Mouse (Mus musculus) liver, embryonic 13.5 days (tissue): Measurements from ENCODE around the gene Lmod1. TPM values are rescaled to one million over a fixed set of nuclear protein-coding genes. Genes with fewer than 3 reads are reported as not detected.

Source experiments
- ATAC-seq: fragments of 200-750 bp; cut with Nextera tagmentation; 2 replicates; pipeline ENCODE4 v1.8.0; 2017; ENCODE audit warnings: low read depth, mild to moderate bottlenecking, moderate number of reproducible peaks, moderate library complexity
- DNase-seq: peaks from one replicate; pipeline ENCODE4 v3.0.0; 2022
- H3K27ac ChIP-seq: fragments of 300-500 bp; sonication (generic); 2 replicates; pipeline ENCODE4 v1.5.1; 2015; ENCODE audit warnings: moderate library complexity, mild to moderate bottlenecking, inconsistent platforms
- H3K27me3 ChIP-seq: fragments of 300-500 bp; sonication (generic); 2 replicates; pipeline ENCODE4 v1.6.1; 2015; ENCODE audit warnings: mild to moderate bottlenecking, inconsistent platforms
- H3K36me3 ChIP-seq: fragments of 300-500 bp; sonication (generic); 2 replicates; pipeline ENCODE4 v1.6.1; 2015; ENCODE audit warnings: mild to moderate bottlenecking, inconsistent platforms
- H3K4me1 ChIP-seq: fragments of 300-500 bp; sonication (generic); replicated peaks from 2 replicates; pipeline ENCODE4 v1.6.1; 2015; ENCODE audit warnings: inconsistent platforms
- H3K4me2 ChIP-seq: fragments of 300-500 bp; sonication (generic); 2 replicates; pipeline ENCODE4 v1.6.1; 2015; ENCODE audit warnings: inconsistent platforms, mild to moderate bottlenecking, moderate library complexity
- H3K4me3 ChIP-seq: fragments of 300-500 bp; sonication (generic); replicated peaks from 2 replicates; pipeline ENCODE4 v1.5.1; 2015; ENCODE audit warnings: mild to moderate bottlenecking, inconsistent platforms
- H3K9ac ChIP-seq: fragments of 300-500 bp; sonication (generic); 2 replicates; pipeline ENCODE4 v1.6.1; 2015; ENCODE audit warnings: mild to moderate bottlenecking, inconsistent platforms
- H3K9me3 ChIP-seq: fragments of 300-500 bp; sonication (generic); replicated peaks from 2 replicates; pipeline ENCODE4 v1.6.1; 2016; ENCODE audit warnings: inconsistent platforms
- WGBS: fragments of 180-500 bp; shearing (Covaris S2); methylation state at CpG from one replicate; pipeline ENCODE4 v1.1.7; 2015; ENCODE audit not compliant: insufficient replicate concordance; 5-methylcytosine and 5-hydroxymethylcytosine counted together
- polyA plus RNA-seq: library from polyadenylated mRNA; unstranded; fragments of >200 nt; fragmentation: Nextera tagmentation; extraction: Ambion mirVana; gene quantifications from 2 replicates; pipeline ENCODE4 v1.2.1, GENCODE M21; 2015

The Lmod1 gene
- 0.09 and 0.10 TPM in 2 replicates for polyA plus RNA-seq

DNA sequence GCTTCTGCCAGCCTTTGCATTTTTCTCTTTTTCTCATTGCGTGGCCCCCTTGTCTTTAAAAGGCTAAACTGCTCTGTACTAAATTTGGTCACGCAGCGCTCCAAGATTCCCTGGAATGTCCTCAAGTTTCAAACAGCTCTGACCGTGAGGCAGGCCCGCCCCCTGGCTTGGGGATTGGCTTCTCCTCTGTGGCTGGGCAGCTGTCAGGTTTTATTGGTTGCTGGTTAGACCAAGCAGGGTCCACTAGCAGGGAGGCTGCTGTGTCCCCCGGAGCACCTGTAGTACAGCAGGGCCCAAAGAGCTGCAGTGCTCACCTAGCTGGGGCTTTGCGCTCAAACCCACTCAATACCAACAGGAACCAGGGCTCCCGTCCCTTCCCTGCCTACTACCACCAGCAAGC lies at the start of gene Lmod1:
Gene Lmod1, plus strand, starts transcription at position 237 of the 400 bp plus-strand sequence.
- ATAC-seq (no peak), DNase-seq (no peak)
- Histone ChIP-seq H3K36me3 (no peaks in the 10 kb centered on the region), H3K27ac (no peak within 1 kb of the TSS), H3K9me3 (no peaks in the 10 kb centered on the region), H3K4me1 (no peaks in the 10 kb centered on the region), H3K9ac (no peak within 1 kb of the TSS), H3K4me3 (no peak within 1 kb of the TSS), H3K27me3 (peaks cover 46% of the 10 kb centered on the region), H3K4me2 (no peak within 1 kb of the TSS)
- WGBS = 30% methylated on average over 8 of the region's 8 CpGs

DNA sequence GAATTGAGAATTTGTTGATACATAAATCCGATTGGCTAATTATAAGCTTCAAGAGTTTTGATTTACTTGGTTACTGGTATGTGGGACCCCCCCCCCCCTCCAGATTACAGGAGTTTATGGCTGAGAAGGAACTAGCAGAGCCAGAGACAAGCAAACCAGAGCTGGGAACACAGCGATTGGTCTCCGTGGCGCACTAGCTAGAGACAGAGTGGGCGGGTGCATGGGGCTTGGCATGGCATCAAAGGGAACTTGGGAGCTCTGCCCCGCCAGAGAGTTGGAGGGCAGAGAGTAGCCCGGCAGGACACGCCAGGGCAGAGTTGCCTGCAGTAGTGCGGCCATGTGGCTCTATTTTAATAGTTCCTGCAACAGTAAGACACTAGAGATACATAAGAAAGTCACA lies 44.0 kb upstream of the Lmod1 start:
- Histone ChIP-seq H3K27ac (no peak overlapping the region), H3K9me3 (no peaks in the 10 kb centered on the region), H3K4me1 (peaks cover 21% of the 10 kb centered on the region), H3K36me3 (peaks cover 27% of the 10 kb centered on the region), H3K4me3 (no peak overlapping the region), H3K9ac (no peak overlapping the region), H3K27me3 (no peaks in the 10 kb centered on the region; the same call in 1 of the 2 replicates), H3K4me2 (no peak overlapping the region)
- no peak for DNase-seq
- no peak for ATAC-seq
- WGBS = 82% methylated on average over 9 of the region's 9 CpGs

DNA sequence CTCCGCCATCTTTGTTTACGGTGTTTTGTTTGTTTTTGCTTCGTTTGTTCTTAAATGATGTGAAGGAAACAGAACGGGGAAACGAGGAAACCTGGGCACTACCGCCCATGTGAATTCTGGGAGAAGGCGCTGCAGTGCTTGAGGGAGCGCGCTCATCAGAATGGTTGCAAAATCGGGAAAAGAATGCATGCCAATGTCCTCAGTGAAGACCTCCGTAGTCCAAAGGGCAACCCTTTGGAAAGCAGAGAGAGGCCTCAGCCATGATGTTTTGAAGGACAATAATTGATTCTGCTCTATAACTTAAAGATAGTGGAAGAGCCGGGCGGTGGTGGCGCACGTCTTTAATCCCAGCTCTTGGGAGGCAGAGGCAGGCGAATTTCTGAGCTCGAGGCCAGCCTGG lies 42.8 kb upstream of the Lmod1 start:
- Histone ChIP-seq H3K27me3 (no peaks in the 10 kb centered on the region; the same call in 1 of the 2 replicates), H3K27ac (no peak overlapping the region), H3K36me3 (peaks cover 17% of the 10 kb centered on the region), H3K4me3 (peak overlapping the region; percentile 69; the same call in 1 of the 2 replicates), H3K9ac (no peak overlapping the region), H3K4me1 (peaks cover 21% of the 10 kb centered on the region), H3K4me2 (peak overlapping the region; percentile 88), H3K9me3 (no peaks in the 10 kb centered on the region)
- WGBS = 87% methylated on average over 17 of the region's 17 CpGs
- ATAC-seq = no peak
- DNase-seq = no peak

DNA sequence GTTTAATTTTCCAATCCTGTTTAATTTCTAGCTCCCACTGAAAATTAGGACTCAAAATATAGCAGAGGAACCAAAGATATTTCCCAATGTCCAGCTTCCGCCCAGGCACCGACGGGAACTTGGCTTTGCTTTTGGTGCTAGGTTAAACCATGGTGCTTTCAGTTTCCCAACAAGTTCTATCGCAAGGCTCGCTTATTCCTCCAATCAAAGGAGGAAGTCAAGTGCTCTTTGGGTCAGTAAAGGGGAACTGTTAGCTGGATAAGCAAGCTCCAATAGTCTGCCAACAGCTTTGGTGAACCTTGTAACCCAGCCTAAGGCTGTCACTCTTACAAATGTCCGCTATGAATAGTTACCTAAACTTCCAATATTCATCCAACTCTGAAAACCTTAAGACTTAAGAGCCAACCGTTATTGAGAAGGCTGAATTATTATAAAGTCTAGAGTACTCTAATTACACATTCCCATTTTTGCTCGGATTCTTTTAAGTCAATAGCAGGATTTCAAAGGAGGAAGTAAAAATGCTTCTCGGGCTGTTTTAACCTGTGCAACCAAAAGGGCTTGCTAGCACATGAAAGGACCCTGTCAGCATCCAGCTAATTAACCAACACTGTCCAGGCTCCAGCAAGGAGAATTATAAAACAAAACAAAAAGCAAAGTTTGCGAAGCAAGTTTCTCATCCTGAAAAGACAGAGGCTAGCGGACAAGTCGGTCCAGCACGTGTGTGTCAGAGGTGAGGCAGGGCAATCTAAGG lies 41.9 kb upstream of the Lmod1 start:
- peaks cover 21% of the 10 kb centered on the region for H3K4me1 ChIP-seq
- no peaks in the 10 kb centered on the region for H3K9me3 ChIP-seq
- H3K36me3 ChIP-seq = peaks cover 11% of the 10 kb centered on the region; the same call in 1 of the 2 replicates
- peak overlapping the region; percentile 69 for H3K4me3 ChIP-seq
- ATAC-seq (no peak), DNase-seq (no peak)
- WGBS = 8% methylated on average over 13 of the region's 13 CpGs
- H3K9ac ChIP-seq = peak overlapping the region; percentile 73
- H3K27me3 ChIP-seq = no peaks in the 10 kb centered on the region; the same call in 1 of the 2 replicates
- peak overlapping the region; percentile 63 for H3K27ac ChIP-seq
- peak overlapping the region; percentile 88 for H3K4me2 ChIP-seq

DNA sequence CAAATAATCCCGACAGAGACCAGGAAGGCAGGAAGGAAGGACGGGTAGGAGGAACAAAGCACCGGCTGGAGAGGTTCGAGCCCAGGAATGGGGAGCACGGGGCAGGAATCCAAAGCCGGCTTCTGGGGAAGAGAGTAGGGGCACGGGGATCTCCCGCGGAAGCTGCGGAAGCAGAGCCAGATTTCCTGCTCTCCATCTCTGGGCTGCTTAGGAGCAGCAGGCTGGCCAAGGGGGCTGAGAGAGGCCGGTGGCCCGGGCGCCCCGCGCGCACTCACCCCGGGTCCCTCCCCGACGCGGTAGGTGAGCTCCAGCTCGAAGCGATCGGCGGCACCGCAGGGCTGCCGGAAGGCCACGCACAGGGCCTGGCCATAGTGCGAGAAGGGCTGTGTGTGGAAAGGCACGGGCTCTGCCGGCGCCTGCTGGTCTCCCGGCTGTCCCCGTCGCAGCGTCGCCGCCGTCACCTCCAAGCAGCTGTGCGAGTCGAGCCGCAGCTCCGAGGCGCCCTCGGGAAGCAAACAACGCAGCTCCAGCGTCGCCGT lies 41.3 kb upstream of the Lmod1 start:
- H3K4me1 ChIP-seq = peaks cover 21% of the 10 kb centered on the region
- peak; percentile 17 for DNase-seq
- no peaks in the 10 kb centered on the region for H3K9me3 ChIP-seq
- peak overlapping the region; percentile 88 for H3K4me2 ChIP-seq
- peak overlapping the region; percentile 69 for H3K4me3 ChIP-seq
- H3K36me3 ChIP-seq = peaks cover 5% of the 10 kb centered on the region; the same call in 1 of the 2 replicates
- under 1% methylated on average over 48 of the region's 48 CpGs for WGBS
- peak overlapping the region; percentile 73 for H3K9ac ChIP-seq
- peak overlapping the region; percentile 63 for H3K27ac ChIP-seq
- peak; percentile 70 for ATAC-seq
- H3K27me3 ChIP-seq = no peaks in the 10 kb centered on the region; the same call in 1 of the 2 replicates

DNA sequence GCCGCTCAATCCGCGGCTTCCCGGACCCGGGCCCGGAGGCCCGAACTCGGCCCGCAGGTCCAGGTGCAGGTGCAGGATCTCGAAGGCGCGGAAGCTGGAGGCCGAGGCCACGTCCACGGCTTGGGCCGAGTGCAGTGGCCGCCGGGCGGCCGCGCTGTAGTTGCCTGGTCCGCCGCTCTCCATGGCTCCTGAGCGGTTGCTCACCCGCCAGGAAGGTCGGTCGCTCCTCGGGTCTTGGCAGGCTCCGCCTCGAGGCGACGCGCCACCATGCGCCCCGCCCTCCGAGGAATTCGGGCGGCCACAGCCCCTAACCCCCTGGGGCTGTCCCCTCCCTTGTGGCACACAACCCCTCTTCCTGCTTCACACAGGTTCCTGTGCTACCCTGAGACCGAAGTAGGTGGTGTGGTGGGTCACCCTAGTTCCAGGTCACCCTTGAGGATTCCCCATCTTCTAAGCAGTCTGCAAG lies 40.7 kb upstream of the Lmod1 start, which contains the start of gene Rnpep:
Gene Rnpep, minus strand, starts transcription at position 259 of the 466 bp plus-strand sequence.
- Histone ChIP-seq H3K9me3 (no peaks in the 10 kb centered on the region), H3K27ac (peak within 1 kb of the TSS; percentile 63), H3K4me1 (peaks cover 21% of the 10 kb centered on the region), H3K4me3 (peak within 1 kb of the TSS; percentile 69), H3K36me3 (0 out of 2 replicates have a peak, but pooled peaks cover under 1% of the 10 kb centered on the region), H3K9ac (peak within 1 kb of the TSS; percentile 73), H3K4me2 (peak within 1 kb of the TSS; percentile 88), H3K27me3 (no peaks in the 10 kb centered on the region; the same call in 1 of the 2 replicates)
- ATAC-seq = peak; percentile 78
- DNase-seq = peak; percentile 37
- WGBS = under 1% methylated on average over 39 of the region's 39 CpGs

DNA sequence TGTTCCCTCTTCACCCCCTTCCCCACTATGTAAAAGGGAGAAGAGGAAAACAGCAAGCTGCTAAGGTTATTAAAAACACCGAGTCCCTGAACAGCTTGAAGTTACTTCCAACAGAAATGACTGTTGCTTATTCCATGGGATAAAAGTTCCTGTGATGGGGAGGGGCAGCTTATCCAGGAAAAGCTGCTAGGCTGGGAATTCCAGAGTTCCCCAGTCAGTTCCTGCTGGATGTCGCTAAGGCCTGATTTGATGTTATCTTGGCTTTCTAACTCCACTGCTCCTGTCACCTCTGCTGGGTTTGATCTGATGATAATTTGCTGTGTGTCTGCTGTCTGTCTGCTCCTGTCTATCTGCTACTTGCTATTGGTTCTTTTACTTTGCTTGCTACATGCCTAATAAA lies 38.3 kb upstream of the Lmod1 start:
- Histone ChIP-seq H3K4me3 (no peak overlapping the region), H3K36me3 (no peaks in the 10 kb centered on the region), H3K9ac (no peak overlapping the region), H3K4me2 (no peak overlapping the region), H3K27ac (no peak overlapping the region), H3K9me3 (no peaks in the 10 kb centered on the region), H3K27me3 (no peaks in the 10 kb centered on the region; the same call in 1 of the 2 replicates), H3K4me1 (peaks cover 21% of the 10 kb centered on the region)
- no peak for ATAC-seq
- WGBS = 35% methylated on average over 2 of the region's 2 CpGs
- no peak for DNase-seq

DNA sequence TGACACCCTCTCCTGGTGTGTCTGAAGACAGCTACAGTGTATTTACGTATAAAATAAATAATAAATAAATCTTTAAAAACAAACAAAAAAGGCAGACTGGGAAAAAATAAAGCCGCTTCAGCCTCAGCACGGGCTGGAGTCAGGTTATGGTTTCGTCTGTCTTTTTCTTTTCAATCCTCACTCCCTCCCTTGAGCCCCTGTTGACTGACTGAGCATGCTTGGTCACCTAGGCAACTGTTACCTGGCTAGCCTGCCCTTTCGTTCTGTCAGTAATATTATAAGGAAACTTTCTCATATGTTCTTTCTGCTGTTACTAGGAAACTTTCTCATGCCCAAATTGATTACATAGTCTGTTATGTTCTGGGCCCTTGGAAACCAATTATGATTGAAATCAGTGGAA lies 33.7 kb upstream of the Lmod1 start:
- no peak overlapping the region for H3K4me3 ChIP-seq
- H3K4me2 ChIP-seq = no peak overlapping the region
- whole genome bisulfite sequencing = 75% methylated on average over 5 of the region's 5 CpGs
- H3K27me3 ChIP-seq = no peaks in the 10 kb centered on the region
- no peak for DNase-seq
- H3K27ac ChIP-seq = no peak overlapping the region
- peaks cover 14% of the 10 kb centered on the region for H3K36me3 ChIP-seq
- H3K9me3 ChIP-seq = no peaks in the 10 kb centered on the region
- H3K9ac ChIP-seq = no peak overlapping the region
- no peaks in the 10 kb centered on the region for H3K4me1 ChIP-seq
- ATAC-seq = no peak

DNA sequence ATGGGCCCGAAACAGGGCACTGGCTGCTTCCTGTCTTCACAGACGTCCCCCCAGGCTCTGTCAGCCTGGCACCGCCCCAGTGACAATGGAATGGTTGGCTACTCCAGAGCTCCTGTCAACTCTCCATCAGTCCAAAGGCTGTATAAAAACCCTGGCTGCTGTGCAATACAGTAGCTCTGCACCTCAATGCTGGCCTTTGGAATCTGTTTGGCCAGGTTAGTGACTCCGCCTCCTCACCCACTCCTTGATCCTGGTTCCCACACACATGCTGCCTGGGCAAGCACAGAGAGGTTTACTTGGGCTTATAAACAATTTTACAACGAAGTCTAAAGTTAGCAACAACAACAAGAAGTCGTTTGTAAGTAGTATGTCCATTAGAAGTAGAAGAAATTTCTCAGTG lies 13.3 kb upstream of the Lmod1 start:
- ATAC-seq = no peak
- no peak overlapping the region for H3K4me3 ChIP-seq
- 71% methylated on average over 6 of the region's 6 CpGs for WGBS
- 0 out of 2 replicates have a peak overlapping the region, but pooled peaks have one; percentile 82 for H3K4me2 ChIP-seq
- peaks cover 37% of the 10 kb centered on the region for H3K36me3 ChIP-seq
- no peaks in the 10 kb centered on the region for H3K27me3 ChIP-seq
- H3K9me3 ChIP-seq = no peaks in the 10 kb centered on the region
- H3K27ac ChIP-seq = no peak overlapping the region
- H3K4me1 ChIP-seq = peaks cover 30% of the 10 kb centered on the region
- no peak overlapping the region for H3K9ac ChIP-seq
- DNase-seq = no peak

DNA sequence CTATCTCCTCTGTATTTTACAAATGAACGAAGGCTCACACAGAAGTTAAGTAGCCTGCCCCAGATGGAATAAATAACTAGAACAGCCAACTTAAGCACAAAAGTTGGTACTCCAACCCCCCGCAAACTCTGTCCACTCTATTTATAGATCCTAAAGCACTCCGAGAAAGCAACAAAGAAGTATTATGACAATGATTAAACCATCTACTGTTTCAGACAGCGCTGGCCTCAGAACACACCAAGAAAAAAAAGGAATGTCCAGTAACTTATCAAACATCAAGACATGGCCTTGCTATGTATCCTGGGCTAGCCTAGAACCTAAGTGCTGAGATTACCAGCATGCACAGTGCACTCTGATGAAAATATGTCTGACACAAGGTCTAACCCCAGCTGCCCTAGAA lies 12.4 kb upstream of the Lmod1 start:
- H3K4me2 ChIP-seq = peak overlapping the region; percentile 82
- peak overlapping the region; percentile 88 for H3K4me3 ChIP-seq
- peak overlapping the region; percentile 90 for H3K9ac ChIP-seq
- H3K27ac ChIP-seq = no peak overlapping the region
- DNase-seq = no peak
- H3K36me3 ChIP-seq = peaks cover 29% of the 10 kb centered on the region
- WGBS = 80% methylated on average over 4 of the region's 4 CpGs
- H3K4me1 ChIP-seq = peaks cover 30% of the 10 kb centered on the region
- no peaks in the 10 kb centered on the region for H3K9me3 ChIP-seq
- ATAC-seq = no peak
- H3K27me3 ChIP-seq = no peaks in the 10 kb centered on the region

DNA sequence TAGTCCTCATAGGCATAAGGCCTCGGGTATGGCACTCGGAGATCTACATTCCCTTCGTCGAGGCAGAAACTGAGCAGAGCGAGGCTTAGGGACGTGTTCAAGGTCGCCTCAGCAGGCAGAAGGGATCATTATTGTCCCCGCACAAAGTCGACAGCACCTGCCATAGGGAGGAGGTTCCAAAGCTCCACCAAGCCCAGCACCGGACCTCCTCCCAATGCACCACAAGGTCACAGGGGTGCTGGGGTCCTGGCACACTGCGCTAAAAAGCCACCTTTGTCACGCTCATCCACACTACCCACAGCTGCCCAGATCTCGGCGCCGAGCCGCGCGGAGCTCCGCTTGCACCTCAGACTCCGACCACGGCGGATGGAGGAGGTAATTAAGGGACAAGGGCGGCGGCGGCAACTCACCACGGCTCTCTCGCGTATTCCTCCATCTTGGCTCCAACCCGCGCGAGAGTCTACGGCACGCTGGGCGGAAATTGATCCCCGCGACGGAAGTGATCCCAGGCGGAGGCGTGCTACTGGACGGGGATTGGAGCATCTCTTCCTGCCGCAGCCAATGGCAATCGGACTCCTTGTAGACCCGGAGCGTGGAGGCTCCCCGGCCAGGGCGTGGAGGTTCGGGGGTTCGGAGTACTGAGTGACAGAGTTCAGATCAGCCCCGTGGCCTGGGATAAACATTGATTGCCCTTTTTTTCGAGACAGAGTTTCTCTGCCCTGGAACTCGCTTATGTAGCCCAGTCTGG lies 11.1 kb upstream of the Lmod1 start, which contains the start of gene Timm17a:
Gene Timm17a, minus strand, starts transcription at position 495 of the 748 bp plus-strand sequence.
- Histone ChIP-seq H3K4me1 (peaks cover 30% of the 10 kb centered on the region), H3K27me3 (no peaks in the 10 kb centered on the region), H3K9me3 (no peaks in the 10 kb centered on the region), H3K27ac (peak within 1 kb of the TSS; percentile 70), H3K4me3 (peak within 1 kb of the TSS; percentile 88), H3K36me3 (peaks cover 16% of the 10 kb centered on the region), H3K9ac (peak within 1 kb of the TSS; percentile 90), H3K4me2 (peak within 1 kb of the TSS; percentile 82)
- under 1% methylated on average over 51 of the region's 51 CpGs for WGBS
- DNase-seq = peak; percentile 89
- peak; percentile 100 for ATAC-seq
